Mouse (Mus musculus): ENCODE measurements around the gene Wnt3.

Gene Wnt3

GRCm38 (mm10) chr11:103772505-103773386, 1.2 kb upstream of the Wnt3 start:
- DNase-seq (ENCODE audit: low spot score): no peak

DNA sequence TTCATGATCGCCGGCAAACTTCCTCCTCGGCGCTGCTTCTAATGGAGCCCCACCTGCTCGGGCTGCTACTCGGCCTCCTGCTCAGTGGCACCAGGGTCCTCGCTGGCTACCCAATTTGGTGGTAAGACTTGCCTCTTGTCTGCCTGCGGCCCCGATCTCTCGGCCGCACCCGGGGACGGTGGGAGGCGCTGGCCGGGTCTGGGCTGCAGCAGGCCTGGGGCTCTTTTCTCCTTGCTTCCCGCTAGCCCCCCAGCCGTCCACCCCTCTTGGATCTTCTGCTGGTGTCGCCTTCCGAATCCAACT, 229 bp downstream of the Wnt3 start:
- DNase-seq (ENCODE audit: low spot score): no peak

DNA sequence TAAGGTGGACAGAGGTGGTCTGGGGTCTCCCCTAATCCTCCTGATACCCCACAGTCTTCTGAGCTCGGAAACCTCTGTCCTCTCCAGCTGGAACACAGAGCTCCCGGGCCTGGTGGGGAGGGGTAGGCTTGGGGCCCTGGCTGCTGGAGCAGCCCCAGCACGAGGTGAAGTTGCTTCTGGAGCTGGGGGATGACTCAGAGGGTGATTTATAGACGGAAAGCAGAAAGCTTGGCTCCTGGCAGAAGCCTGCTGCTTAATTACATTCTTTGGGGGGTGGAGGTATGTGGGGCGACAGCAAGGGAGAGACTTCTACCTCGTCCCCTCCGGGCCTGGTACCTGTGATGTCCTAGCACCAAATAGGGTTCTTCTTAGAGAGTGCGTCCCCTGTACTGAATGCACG, 6.2 kb downstream of the Wnt3 start:
- no peak for DNase-seq (ENCODE audit: low spot score)

- no peak for DNase-seq (ENCODE audit: low spot score)
These were observed 16.0 kb downstream of the Wnt3 start for GRCm38 (mm10) chr11:103789951-103790350.

- no peak for DNase-seq (ENCODE audit: low spot score)
These were observed 27.2 kb downstream of the Wnt3 start for GRCm38 (mm10) chr11:103801128-103801527.

- DNase-seq (ENCODE audit: low spot score): no peak
These were observed 30.2 kb downstream of the Wnt3 start for GRCm38 (mm10) chr11:103804126-103804525.

GRCm38 (mm10) chr11:103804804-103805203, 30.9 kb downstream of the Wnt3 start:
- no peak for DNase-seq (ENCODE audit: low spot score)

DNA sequence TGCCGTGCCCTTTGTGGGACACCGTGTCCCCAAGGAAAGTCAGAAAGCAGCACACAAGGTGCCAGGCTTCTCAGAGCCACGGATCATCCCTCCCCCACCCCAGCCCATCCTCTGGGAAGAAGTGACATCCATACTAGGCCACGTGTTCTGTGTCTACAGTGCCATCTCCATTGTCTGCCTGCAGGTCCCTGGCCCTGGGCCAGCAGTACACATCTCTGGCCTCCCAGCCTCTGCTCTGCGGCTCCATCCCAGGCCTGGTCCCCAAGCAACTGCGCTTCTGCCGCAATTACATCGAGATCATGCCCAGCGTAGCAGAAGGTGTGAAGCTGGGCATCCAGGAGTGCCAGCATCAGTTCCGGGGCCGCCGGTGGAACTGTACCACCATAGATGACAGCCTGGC, 34.0 kb downstream of the Wnt3 start:
- DNase-seq (ENCODE audit: low spot score): no peak

DNA sequence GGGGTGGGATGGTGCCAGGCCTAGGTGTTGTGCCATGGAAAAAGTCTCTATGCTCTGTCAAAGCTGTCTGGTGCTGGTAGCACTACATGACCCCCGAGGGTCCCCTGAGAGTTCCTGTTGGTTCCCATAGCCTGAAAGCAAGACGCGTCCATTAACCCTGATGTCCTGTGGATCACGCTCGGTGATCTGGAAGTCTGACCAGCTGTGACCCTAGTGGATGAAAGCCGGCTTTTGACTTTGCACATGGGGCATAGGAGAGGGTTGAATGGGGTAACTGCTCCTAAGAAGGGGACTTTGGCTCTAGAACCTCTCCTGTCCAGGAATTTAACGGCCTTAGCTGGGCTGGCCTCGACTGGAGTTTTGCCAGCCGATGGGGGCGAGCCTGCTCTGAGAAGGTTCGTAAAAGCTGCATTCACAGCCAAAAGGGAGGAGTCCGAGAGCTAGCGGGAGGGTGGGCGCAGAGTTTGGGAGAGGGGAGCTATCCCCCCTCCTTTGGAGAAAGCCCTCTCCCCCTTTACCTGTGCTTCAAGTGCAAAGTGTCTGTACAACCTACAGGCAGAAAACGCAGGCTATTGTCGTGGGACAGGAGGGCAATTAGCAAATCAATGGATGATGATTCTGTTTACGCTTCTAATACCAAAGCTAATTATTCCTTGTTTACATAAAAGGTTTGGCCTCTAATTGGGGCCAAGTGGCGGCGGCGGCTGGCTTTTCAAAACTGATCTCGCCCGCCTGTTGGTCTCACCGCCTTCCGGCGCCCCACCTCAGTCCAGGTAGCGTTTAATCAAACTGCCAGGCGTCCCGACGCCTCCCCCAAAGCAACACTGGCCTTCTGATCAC, 35.0 kb downstream of the Wnt3 start:
- no peak for DNase-seq (ENCODE audit: low spot score)

GRCm38 (mm10) chr11:103809611-103810598, 36.0 kb downstream of the Wnt3 start:
- DNase-seq (ENCODE audit: low spot score): no peak

DNA sequence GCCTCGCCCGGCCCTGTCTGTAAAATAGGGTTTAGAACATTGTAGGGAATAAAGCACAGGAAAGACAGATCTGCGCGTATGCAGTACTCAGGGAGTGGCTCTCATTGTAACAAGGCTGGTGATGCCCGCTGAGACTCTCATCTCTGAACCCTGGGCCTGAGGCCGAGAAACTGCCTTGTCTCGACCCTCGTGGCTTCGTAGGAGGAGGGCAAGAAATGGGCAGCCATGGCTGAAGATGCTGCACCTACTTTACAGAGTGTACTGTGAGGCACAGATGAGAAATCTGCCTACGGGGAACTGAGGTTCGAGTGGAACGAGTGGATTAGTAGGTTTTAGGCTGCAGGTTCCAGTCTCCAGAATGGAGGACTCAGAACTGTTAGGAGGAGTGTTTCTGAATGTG, 36.7 kb downstream of the Wnt3 start:
- no peak for DNase-seq (ENCODE audit: low spot score)

GRCm38 (mm10) chr11:103811246-103811645, 37.3 kb downstream of the Wnt3 start:
- DNase-seq (ENCODE audit: low spot score): no peak

DNA sequence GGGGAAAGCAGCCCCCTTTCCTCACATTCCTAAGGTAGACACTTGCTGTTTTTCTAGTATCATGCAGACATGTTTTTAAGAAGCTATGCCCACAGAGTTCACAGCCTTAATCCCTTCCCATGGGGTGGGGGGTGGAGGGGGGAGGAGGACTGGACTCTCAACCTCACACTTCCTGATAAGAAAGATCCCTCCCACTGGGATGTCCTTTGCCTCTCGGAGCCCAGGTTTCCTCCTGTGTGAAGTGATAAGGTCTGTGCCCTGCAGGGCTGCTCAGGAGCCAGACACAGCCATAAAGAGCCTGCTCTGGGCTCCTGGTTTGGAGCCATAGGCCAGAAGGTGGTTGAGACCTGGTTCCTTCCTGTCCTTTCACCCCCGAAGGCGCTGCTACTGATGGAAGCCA, 40.9 kb downstream of the Wnt3 start:
- DNase-seq (ENCODE audit: low spot score): no peak

- DNase-seq (ENCODE audit: low spot score): no peak
These were observed 42.0 kb downstream of the Wnt3 start for GRCm38 (mm10) chr11:103815986-103816385.

DNA sequence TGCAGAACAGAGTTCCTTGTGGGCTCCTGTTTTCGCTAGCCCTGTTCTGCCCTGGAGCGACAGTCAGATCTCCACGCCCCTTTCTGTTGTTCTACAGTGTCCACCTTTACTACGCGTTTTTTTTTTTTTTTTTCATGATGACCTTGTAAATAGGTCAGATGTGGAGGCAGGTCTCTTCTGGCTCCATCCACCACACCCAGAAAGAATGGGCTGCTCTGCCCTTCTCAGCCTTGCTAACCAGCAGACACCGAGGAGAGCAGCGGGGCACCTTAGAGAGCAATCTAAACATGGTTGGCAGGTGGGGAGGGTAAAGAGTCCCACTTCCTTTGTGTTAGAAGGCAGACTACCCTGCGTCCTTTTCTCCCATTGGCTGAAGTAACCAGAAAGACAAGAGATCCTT, 42.8 kb downstream of the Wnt3 start:
- no peak for DNase-seq (ENCODE audit: low spot score)

GRCm38 (mm10) chr11:103827201-103827600, 53.3 kb downstream of the Wnt3 start:
- DNase-seq (ENCODE audit: low spot score): no peak

DNA sequence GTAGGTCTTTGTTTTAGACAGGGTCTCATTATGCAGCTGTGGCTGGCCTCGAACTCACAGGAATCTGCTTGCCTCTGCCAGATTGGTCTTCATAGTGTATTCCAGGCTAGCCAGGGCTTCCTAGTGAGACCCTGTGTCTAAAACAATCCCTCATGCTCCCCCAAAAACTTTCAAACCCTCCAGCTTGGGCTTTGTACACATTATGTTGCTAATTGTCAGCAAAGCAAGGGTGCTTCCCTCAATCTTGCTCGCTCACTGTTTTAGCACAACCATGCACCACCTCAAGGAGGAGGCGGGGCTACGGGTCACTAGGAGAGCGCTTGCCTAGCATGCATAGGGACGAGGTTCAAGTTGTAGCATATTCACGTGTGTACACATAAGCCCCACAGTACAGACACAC, 54.9 kb downstream of the Wnt3 start:
- no peak for DNase-seq (ENCODE audit: low spot score)

DNA sequence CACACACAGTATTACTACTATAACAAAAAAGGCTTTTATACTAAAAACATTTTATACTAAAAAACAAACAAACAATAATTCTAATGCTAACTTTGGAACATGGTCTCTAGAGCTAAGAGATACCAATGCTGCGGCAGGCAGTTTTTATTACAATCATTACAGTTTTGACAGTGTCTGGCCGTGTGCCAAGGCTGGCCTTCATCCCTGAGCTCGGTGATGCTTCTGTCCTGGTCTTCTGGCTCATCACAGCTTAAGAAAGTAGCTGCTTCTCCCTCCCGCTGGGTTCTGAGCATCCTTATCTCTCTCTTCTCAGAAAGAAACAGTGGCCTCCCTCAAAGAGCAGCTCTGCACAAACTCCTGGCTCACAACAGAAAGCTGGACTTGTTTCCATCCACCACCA, 56.0 kb downstream of the Wnt3 start:
- DNase-seq (ENCODE audit: low spot score): no peak

DNA sequence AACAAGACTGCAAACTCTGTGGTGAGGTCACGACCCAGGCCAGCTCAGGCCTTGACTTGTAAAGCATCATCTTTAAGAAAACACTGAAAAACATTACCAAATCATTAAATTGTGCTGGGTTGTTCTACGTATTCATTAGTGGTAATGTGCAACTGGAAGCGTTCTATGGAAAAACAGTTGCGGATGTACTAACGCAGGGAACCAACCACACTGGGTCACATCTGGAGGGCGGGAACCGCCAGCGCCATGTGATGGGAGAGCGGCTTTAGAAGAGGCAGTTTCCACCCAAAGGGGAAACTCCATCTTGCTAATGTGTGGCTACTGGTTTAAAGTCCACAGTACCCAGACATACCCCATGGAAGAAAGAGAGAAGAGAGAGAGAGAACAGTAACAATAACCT, 56.5 kb downstream of the Wnt3 start:
- DNase-seq (ENCODE audit: low spot score): no peak

- DNase-seq (ENCODE audit: low spot score): no peak
These were observed 57.8 kb downstream of the Wnt3 start for GRCm38 (mm10) chr11:103831766-103832165.

- DNase-seq (ENCODE audit: low spot score): no peak
These were observed 58.4 kb downstream of the Wnt3 start for GRCm38 (mm10) chr11:103832331-103832730.

DNA sequence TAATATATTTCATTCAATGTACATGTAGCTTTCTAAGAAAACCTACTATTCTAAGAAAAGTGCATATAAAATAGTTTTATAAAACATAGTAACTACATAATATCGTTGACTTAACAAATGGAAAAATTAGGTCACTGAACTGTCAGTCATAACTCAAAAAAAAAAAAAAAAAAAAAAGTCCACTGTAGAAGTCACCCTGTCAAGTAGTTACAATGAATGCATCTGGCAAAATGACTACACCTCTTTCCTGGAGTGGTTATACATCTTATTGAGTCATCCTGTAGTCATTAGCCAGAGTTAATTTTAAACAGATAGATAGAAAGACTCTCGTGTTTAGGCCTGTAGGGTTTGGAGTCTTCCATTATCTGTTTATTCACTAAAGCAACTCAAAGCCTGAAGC, 65.0 kb downstream of the Wnt3 start:
- DNase-seq (ENCODE audit: low spot score): no peak

Measured in urinary bladder, postnatal 10 days (tissue).